Mouse (Mus musculus) large intestine, adult 2 months (tissue): Measurements from ENCODE around the gene Zmynd11. TPM values are rescaled to one million over a fixed set of nuclear protein-coding genes. Genes with fewer than 3 reads are reported as not detected.

ENCODE experiments used
- DNase-seq: peaks from one replicate; pipeline ENCODE4 v3.0.0-alpha.2; 2012; ENCODE audit warnings: low read depth, low spot score
- WGBS: fragments of 180-500 bp; shearing (Covaris S2); methylation state at CpG from one replicate; pipeline ENCODE4 v1.1.7; 2018; 5-methylcytosine and 5-hydroxymethylcytosine counted together
- polyA plus RNA-seq: library from polyadenylated mRNA; depleted of rRNA; stranded (reverse); fragments of >200 nt; gene quantifications from 2 replicates; pipeline ENCODE4 v1.2.3, GENCODE M21; 2012

Gene Zmynd11
- polyA plus RNA-seq, 1 experiment, result 15.7 TPM

DNA sequence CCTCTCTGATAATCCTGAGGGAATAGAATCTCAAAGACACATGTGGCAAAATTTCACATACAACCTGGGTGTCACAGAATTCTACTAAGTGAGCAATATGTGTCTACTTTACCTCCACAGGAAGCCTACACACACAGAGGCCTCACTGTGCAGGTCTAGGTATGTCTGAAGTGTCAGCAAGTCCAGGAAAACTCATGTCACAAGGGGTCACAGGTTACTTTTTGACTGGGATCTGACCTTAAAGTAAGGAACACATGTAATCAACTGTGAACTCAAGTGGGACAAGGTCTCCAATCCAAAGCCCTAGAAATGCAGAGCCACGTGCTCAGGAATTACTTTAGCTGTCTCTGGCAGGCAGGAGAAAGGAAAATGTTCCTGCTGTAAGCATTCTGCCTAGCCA is 36.1 kb downstream of the Zmynd11 start:
- no peak for DNase-seq
- 50% methylated on average over 1 of the region's 1 CpGs for WGBS

DNA sequence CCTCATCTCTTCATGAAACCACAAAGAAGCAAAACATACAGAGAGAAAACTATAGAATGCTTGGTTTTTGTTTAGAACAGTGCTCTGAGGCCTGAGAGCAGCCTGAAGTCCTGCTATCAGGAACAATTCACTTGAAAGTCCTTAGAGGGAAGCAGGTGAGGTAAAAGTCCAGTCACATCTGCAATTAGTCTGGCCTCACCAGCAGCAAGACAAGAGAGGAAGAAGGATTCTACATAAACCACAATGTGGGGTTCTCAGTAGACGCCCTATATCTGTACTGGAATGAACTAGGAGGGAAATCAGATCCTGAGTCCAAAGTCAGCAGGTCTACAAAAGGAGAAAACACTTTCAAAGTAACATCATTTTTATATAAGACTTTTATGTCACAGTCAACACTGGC is 49.9 kb downstream of the Zmynd11 start:
- WGBS, result 74% methylated on average over 1 of the region's 1 CpGs
- no peak for DNase-seq

DNA sequence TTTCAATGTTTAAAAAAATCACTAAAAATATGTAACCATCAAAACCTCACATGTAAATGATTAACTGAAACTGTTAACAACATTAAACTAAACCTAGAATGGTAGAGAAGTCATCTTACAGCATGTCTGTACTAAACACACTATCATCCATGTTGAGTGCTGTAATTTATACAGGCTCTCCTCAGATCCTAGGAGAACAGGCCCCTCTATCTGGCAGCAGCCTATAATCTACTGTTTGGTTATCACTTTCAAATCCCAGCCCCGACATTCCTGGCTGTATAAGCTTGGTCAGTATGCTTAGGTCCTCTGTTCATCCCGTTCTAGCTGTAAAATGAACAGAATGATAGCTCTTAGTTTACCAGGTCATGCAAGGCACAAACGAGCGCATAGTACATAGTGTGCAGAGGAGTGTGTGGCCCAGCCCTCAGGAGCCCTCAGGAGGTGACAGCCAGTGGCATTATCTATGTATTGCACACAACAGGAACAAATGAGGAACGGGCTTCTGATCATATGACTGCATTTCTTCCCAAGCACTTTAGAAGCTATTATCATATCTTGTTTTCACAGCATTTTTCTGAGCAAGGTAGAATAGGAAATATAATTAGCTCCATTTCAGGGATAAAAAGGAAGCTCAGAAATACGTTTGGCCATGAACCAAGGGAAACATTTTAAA is 51.5 kb downstream of the Zmynd11 start:
- DNase-seq, result no peak
- 79% methylated on average over 6 of the region's 6 CpGs for WGBS

DNA sequence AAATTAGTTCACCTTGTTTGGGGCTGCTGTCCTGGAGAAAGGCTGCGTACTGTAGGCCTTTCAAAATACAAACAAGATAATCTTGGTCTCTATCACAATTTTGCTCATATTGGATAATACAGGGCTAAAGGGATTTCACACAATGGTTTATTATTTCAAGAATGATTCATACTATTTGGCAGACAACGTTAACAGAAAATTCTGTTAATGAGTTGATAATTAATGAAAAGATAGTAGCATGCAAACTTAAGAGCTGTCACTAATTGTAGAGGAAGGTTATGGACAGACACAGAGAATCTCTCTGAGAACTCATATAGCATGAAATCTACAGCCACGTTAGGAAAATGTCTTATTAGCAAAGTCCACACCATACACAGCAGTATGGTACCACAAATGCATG is 52.2 kb downstream of the Zmynd11 start:
- 83% methylated on average over 3 of the region's 3 CpGs for WGBS
- no peak for DNase-seq

DNA sequence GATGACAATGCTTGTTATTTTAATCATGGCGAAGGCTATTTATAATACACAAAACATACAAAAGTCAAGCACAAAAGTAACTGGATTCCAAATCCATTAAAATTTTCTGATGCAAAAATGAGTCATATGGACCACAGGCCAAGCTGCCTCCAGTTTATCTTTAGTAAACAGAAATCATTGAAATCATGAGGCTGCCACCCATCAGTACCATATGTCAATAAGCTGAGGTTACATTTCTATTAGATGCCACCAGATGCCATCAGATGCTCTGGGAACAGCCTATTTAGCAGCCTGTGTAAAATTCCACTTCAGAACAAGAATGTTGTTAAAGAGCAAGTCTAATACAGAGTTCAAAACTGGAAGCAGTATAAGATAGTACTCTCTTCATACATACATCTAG is 52.7 kb downstream of the Zmynd11 start:
- 89% methylated on average over 1 of the region's 1 CpGs for WGBS
- no peak for DNase-seq

DNA sequence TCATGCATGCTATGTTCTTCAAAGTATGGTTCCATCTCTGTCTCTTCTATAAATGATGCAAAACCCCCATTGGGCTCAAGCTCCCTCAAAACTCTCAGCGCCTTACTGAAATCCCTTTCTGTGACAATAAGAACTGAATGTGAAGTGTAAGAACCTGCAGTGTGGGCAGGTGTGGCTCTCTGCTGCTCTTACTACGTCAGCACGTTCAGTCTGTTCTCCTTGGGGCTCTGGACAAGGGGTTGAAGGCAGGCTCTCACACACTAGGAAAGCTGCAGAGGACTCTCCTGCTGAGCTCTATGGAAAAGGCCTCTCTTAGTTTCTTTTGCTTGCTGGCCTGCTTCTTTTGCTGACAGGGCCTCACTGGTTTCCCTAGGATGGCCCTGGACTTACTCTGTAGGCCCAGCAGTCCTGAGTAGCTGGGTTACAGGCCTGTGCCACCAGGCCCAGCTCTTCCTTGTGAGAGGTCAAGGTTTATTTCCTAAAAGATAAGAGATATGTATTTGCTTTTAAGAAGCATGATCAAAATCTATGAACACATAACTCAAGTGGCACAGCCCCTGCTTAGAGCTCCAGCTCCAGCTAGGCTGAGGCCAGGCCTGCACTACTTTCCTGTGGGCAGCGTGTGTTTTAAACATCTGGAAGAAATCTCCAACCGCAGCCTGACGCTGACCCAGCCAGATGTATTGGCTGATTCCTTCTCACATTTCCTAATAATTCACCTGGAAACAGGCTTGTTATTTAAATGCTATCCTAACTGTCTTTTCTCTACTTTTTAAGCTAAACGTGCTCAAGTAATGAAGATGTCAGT is 56.5 kb downstream of the Zmynd11 start:
- DNase-seq, result no peak
- WGBS, result 85% methylated on average over 7 of the region's 7 CpGs

DNA sequence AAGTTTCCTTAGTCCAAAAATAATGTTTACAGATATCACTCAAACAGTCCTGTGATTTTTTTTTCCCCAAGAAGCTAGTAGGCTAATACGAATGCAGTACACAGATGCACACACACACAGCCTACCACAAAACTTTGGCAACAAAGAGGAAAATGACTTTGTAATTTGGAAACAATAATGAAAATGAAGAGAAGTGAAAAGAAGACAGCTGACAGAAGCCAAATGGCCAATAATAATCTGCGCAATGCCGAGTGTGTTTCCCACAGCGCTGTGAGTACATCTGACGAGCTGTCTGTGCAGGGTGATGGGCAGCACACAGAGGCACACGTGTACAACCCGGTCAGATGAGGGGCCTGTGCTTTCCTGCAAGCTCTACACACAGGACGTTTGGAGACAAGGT is 58.4 kb downstream of the Zmynd11 start:
- 94% methylated on average over 8 of the region's 8 CpGs for WGBS
- no peak for DNase-seq

DNA sequence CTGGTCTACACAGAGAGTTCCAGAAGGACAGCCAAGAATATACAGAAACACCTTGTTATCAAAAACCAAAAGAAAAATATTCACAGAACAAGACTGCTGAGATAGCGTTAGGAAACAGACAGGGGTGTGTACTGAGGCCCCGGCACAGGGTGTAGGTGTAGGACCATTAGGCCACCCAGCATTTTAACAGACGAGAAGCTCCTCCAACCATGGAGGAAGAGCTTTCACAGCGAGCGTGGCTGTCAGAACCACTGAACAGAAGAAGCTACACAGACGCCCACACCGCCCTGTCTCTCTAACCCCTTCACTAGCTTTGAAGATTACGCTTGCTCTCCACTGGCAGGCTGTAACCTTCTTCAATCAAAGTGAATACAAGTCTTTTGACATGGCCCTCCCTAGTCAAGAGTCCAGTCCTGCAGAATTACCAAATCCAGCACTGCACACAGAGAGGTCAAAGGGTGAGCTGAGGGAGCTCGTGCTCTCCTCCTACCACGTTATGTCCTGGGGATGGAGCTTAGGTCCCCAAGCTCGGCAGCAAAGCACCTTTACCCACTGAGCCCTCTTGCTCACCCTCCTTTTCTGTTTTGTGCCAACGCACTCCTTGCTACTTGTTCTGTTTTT is 62.4 kb downstream of the Zmynd11 start:
- no peak for DNase-seq
- WGBS, result 87% methylated on average over 12 of the region's 12 CpGs

DNA sequence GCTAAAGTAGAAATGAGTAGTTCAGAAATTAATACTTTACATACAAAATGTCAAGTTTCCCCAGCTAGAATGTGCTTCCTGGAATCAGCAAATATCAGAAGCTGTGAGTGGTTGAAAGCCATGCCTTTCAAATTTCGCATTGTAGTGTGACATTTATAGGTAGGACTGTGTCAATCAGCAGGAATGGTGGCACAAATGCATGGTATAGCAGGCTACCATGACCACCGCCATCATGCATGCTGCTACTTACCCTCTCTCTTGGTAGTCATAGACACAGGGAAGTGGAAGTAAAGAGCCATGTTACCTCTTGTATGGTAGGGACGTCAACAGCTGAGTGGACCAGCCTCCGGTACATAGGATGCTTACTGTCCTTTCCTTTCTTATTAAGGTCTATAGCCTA is 67.8 kb downstream of the Zmynd11 start:
- WGBS, result 98% methylated on average over 4 of the region's 4 CpGs
- DNase-seq, result no peak

DNA sequence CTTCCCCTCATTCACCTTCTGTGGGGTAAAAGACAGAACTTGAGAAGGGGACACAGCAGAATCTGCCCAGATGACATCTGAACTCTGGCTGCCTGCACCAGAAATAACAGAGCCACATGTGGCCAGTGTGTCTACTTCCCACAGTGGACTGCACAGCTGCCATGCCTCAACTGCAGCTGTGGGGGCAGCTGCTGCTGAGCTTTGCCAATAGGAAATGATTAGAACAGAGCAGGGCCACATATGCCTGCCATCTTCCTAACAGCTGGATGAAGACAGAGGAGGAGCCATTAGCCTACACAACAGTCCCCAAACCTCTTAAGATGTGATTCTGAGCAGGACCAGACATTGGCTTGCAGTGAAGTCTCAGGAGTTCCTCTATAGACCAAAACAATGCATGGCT is 69.3 kb downstream of the Zmynd11 start:
- no peak for DNase-seq

DNA sequence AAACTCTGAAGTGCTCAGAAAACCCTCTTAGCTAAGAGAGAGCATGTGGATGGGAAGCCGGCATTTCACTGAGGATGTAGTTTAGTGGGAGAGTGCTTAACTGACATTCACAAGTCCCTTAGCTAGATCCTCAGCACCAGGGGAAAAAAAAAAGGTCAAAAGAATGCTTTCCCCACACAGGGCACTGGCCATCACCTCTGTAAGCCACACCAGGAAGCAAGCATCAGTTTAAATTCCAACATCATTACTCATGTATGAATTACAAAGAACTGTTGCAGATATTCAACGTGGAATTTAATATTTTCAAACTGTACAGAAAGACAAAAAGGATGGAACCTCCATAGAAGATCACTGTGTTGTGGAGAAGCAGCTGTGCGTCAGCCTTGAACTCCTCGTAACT is 69.7 kb downstream of the Zmynd11 start:
- no peak for DNase-seq
- WGBS, result 85% methylated on average over 4 of the region's 4 CpGs

DNA sequence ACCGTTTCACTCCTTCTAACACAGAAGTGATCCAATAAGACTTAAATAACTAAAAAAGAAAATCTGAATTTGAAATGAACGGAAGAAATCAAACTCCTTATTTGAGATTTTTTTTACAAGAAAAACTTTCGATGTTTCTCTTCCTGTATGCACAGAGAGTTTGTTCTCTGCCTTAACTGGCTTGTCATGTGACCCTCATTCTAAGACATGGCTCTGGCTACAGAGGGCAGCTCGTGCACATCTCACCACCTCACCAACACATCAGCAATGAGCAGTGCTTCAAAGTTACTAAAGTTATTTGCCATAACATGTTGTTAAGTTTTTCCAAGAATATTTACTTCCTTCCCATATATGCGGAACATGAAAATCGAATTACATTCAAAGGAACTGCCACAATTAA is 70.5 kb downstream of the Zmynd11 start:
- DNase-seq, result no peak
- WGBS, result 89% methylated on average over 6 of the region's 6 CpGs

DNA sequence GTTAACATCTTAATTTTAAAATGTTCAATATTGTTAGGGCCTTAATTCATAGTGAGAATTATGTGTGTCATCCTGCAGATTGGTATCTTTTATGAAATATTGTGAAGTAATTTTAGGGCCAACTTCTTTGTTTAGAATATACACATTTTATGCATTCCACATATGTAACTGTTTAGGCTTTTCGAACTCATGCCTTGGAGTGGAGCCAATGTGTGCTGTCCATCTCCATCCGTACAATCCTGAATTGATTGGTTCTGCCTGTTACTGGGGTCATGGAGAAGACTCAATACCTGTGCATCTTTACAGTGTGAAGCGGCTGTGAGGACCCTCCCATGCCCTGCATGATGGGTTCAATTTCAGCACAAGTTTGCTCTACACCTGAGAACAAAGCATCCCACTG is 72.3 kb downstream of the Zmynd11 start:
- 81% methylated on average over 3 of the region's 3 CpGs for WGBS

DNA sequence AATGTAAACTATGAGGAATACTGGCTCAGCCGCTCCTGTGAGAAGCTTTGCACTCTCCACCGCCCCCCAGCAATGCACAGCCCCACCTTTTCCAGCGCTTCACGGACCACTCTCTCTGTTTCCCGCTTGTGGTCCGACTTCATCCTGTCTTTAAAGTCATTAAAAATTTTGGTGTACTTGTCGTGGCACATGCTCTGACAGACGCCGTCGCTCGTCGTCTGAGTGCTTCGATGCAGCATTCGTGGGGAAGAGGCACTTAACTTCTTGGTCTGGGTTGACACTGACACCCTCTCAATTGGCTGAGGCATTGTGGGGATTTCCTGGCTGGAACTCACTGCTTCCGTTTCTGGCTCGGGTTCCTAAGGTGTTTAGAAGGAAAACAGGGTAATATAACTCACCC is 75.8 kb downstream of the Zmynd11 start:
- 82% methylated on average over 16 of the region's 16 CpGs for WGBS
- DNase-seq, result no peak

More for the DNA sequence above, 72.3 kb downstream of the Zmynd11 start:
- DNase-seq, result no peak

DNA sequence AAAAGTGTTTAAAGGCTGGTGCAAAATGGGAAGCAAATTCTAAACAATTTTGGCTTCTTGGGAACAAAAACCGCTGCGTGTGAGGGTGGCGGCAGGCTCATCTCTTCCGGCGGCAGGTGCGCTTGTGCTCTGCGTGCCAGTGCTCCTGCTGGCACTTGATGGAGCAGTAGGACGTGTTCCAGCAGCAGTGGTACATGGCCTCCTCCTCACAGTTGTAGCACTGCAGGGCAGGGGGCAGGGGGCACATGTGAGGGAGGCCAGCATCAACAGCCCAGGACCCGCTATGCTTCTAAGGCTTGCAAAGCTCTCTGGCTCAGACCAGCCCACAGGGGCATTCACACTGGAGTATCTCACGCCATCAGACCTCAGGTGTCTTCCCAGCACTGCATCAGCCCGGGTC is 78.4 kb downstream of the Zmynd11 start:
- WGBS, result 95% methylated on average over 11 of the region's 11 CpGs
- no peak for DNase-seq

DNA sequence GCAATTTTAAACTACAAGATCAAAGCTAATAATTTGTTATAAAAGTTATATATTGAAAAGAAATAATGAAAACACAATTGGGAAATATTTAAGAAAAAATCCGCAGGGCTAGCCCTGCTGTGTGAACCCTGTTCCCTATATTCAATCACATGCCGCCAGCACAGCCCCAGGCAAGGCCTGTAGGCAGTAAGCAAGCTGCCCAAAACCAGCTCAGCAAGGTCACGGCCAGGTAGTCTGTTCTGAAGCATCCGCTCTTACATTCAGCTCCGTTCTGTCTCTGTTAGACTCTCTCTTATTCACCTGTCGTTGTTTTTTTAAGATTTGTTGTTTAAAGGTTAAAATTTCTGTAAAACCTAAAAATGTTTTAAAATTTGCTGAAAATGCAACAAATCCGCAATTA is 78.9 kb downstream of the Zmynd11 start:
- 93% methylated on average over 7 of the region's 7 CpGs for WGBS
- DNase-seq, result no peak

DNA sequence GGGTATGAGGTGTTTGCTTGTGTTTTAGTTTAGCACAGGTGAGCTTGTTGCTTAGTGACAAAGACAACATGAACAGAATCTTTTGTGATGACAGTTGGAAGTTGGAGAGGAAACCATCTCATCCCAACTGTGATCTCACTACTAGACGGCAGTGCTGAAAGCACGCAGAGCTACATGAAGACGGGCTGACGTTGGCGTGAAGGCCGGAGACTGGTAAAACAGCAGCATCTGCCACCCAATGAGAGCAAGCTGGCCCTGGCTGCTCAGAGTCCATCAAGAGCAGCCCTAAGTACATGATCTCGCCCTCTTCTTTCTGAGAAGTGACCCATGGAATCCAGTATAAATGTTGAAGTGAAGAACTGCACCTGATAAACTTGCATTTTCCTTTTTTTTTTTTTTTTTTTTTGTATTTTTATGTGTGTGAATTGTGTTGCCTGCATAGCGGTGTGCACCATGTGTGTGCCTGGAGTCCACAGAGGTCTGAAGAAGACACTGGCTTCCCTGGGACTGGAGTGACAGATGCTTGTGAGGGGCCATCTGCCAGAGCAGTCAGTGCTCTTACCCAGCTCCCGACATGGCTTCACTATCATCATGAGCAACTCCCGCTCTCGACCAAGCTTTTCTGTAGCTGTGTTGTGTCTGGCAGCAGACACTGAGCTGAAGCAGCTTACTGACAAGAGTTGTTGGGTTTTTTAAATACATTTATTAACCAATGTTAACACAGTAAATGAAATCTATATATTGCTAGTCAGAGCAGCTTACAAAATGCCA is 80.8 kb downstream of the Zmynd11 start:
- 95% methylated on average over 11 of the region's 11 CpGs for WGBS
- no peak for DNase-seq

DNA sequence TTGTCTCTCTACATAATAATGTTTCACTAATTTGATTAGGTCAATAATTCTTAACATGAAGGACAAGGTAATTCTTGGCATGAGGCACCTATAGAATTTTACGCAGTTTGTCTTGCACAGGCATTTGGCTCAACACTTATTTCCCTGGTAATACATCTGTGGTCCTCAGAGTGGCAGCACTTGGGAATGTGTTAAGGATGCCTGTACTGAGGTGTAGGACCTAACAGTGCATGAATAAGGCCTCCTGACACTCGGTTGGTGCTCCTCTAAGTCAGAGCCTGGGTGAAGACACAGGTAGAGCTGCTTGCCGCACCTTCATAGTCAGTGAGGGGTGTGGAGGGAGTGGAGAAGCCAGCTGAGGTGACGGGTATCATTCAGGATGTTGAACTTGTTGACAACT is 81.8 kb downstream of the Zmynd11 start:
- DNase-seq, result no peak
- 85% methylated on average over 4 of the region's 4 CpGs for WGBS

DNA sequence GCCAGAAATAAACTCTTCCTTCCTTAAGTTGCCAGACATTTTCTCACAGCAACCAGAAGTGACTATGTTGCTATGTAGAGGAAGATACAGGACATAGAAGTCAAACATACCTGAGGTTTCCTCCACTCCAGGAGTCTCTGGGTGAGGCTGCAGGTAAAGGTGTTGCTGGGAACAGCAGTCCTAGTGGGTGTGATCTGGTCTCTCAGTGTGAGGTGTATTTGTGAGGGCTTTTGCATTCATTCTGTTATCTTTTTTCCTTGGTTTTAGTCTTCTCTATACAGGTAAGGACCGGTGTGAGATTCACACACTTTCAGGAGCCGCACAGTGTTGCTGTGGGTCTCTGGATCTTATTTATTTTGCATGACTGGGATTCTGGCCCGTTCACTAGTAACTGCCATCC is 83.6 kb downstream of the Zmynd11 start:
- no peak for DNase-seq
- WGBS, result 91% methylated on average over 3 of the region's 3 CpGs

DNA sequence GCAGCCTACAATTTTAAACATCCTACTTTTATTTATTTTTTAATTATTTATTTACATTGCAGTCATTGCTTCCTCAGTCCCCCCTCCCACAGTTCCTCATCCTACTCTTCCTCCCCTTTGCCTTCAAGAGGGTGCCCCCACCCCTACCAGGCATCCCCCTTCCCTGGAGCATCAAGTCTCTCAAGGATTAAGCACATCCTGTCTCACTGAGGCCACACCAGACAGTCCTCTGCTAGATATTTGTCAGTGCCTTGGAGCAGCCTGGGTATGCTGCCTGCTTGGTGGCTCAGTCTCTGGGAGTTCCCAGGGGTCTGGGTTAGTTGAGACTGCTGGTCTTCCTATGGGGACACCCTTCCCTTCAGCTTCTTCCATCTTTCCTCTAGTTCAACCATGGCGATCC is 91.0 kb downstream of the Zmynd11 start:
- WGBS, result 100% methylated on average over 1 of the region's 1 CpGs

More for the DNA sequence above, 91.0 kb downstream of the Zmynd11 start:
- no peak for DNase-seq
